Mouse (Mus musculus): ENCODE results near the gene Usp12. TPM values are rescaled to one million over a fixed set of nuclear protein-coding genes. Genes with fewer than 3 reads are reported as not detected.

The Usp12 gene
- total and polyA plus RNA-seq, 2 experiments: 6.9 to 16.3 TPM

GRCm38 (mm10) chr5:146786123-146786522 lies 8.7 kb downstream of the Usp12 start:
- Histone ChIP-seq H3K79me2 (ENCODE audit: control insufficient read depth, insufficient read depth, low read length) (peaks cover 57% of the 10 kb centered on the region), H3K4me1 (ENCODE audit: control insufficient read depth, insufficient read depth, low read length) (peaks cover 12% of the 10 kb centered on the region; the same call in 1 of the 2 replicates), H3K4me3 (ENCODE audit: insufficient read depth, low read depth, low read length) (no peak overlapping the region), H3K9ac (ENCODE audit: low read depth, low read length) (no peak overlapping the region), H3K27ac (replicated peaks; ENCODE audit: insufficient read depth, low read depth, low read length) (no peak overlapping the region), H3K36me3 (ENCODE audit: control insufficient read depth, insufficient read depth, low read length) (no peaks in the 10 kb centered on the region), H3K27me3 (ENCODE audit: control insufficient read depth, insufficient read depth, low read length) (no peaks in the 10 kb centered on the region)
- no peak for DNase-seq (ENCODE audit: extremely low read depth, low read depth, low spot score)
- TF ChIP-seq CTCF (IDR thresholded peaks at IDR 0.05; ENCODE audit: low read depth, low read length) (no peak), POLR2A (IDR thresholded peaks at IDR 0.05; ENCODE audit: extremely low read depth, insufficient read depth, low read length) (no peak)
- WGBS: 80% methylated on average over 8 of the region's 8 CpGs

- TF ChIP-seq CTCF (IDR thresholded peaks at IDR 0.05; ENCODE audit: low read depth, low read length) (no peak), POLR2A (IDR thresholded peaks at IDR 0.05; ENCODE audit: extremely low read depth, insufficient read depth, low read length) (no peak)
- Histone ChIP-seq H3K79me2 (ENCODE audit: control insufficient read depth, insufficient read depth, low read length) (peaks cover 62% of the 10 kb centered on the region), H3K27ac (replicated peaks; ENCODE audit: insufficient read depth, low read depth, low read length) (no peak overlapping the region), H3K36me3 (ENCODE audit: control insufficient read depth, insufficient read depth, low read length) (no peaks in the 10 kb centered on the region), H3K9ac (ENCODE audit: low read depth, low read length) (no peak overlapping the region), H3K4me1 (ENCODE audit: control insufficient read depth, insufficient read depth, low read length) (peaks cover 16% of the 10 kb centered on the region), H3K4me3 (ENCODE audit: insufficient read depth, low read depth, low read length) (no peak overlapping the region), H3K27me3 (ENCODE audit: control insufficient read depth, insufficient read depth, low read length) (no peaks in the 10 kb centered on the region)
- 90% methylated on average over 10 of the region's 10 CpGs for WGBS
- no peak for DNase-seq (ENCODE audit: extremely low read depth, low read depth, low spot score)
Measured at GRCm38 (mm10) chr5:146783891-146784290, 10.9 kb downstream of the Usp12 start.

GRCm38 (mm10) chr5:146783300-146783699 lies 11.5 kb downstream of the Usp12 start:
- Histone ChIP-seq H3K4me1 (ENCODE audit: control insufficient read depth, insufficient read depth, low read length) (peaks cover 14% of the 10 kb centered on the region), H3K79me2 (ENCODE audit: control insufficient read depth, insufficient read depth, low read length) (peaks cover 57% of the 10 kb centered on the region), H3K27ac (replicated peaks; ENCODE audit: insufficient read depth, low read depth, low read length) (no peak overlapping the region), H3K9ac (ENCODE audit: low read depth, low read length) (no peak overlapping the region), H3K36me3 (ENCODE audit: control insufficient read depth, insufficient read depth, low read length) (no peaks in the 10 kb centered on the region), H3K27me3 (ENCODE audit: control insufficient read depth, insufficient read depth, low read length) (no peaks in the 10 kb centered on the region), H3K4me3 (ENCODE audit: insufficient read depth, low read depth, low read length) (no peak overlapping the region)
- no peak for TF ChIP-seq POLR2A (IDR thresholded peaks at IDR 0.05; ENCODE audit: extremely low read depth, insufficient read depth, low read length)
- peak; percentile 26; the same call in 1 of the 2 replicates for TF ChIP-seq CTCF (IDR thresholded peaks at IDR 0.05; ENCODE audit: low read depth, low read length)
- no peak for DNase-seq (ENCODE audit: extremely low read depth, low read depth, low spot score)
- WGBS: 92% methylated on average over 10 of the region's 10 CpGs

GRCm38 (mm10) chr5:146781663-146782062 lies 13.1 kb downstream of the Usp12 start:
- TF ChIP-seq POLR2A (IDR thresholded peaks at IDR 0.05; ENCODE audit: extremely low read depth, insufficient read depth, low read length): no peak
- 49% methylated on average over 9 of the region's 9 CpGs for WGBS
- no peaks in the 10 kb centered on the region for H3K27me3 ChIP-seq (ENCODE audit: control insufficient read depth, insufficient read depth, low read length)
- no peak overlapping the region for H3K4me3 ChIP-seq (ENCODE audit: insufficient read depth, low read depth, low read length)
- peaks cover 13% of the 10 kb centered on the region for H3K4me1 ChIP-seq (ENCODE audit: control insufficient read depth, insufficient read depth, low read length)
- no peaks in the 10 kb centered on the region for H3K36me3 ChIP-seq (ENCODE audit: control insufficient read depth, insufficient read depth, low read length)
- DNase-seq (ENCODE audit: extremely low read depth, low read depth, low spot score): peak; percentile 51
- H3K79me2 ChIP-seq (ENCODE audit: control insufficient read depth, insufficient read depth, low read length): peaks cover 61% of the 10 kb centered on the region
- no peak overlapping the region for H3K9ac ChIP-seq (ENCODE audit: low read depth, low read length)
- H3K27ac ChIP-seq (replicated peaks; ENCODE audit: insufficient read depth, low read depth, low read length): no peak overlapping the region

GRCm38 (mm10) chr5:146779931-146780330 lies 14.9 kb downstream of the Usp12 start:
- Histone ChIP-seq H3K79me2 (ENCODE audit: control insufficient read depth, insufficient read depth, low read length) (peaks cover 56% of the 10 kb centered on the region), H3K9ac (ENCODE audit: low read depth, low read length) (no peak overlapping the region), H3K27ac (replicated peaks; ENCODE audit: insufficient read depth, low read depth, low read length) (no peak overlapping the region), H3K4me3 (ENCODE audit: insufficient read depth, low read depth, low read length) (no peak overlapping the region), H3K36me3 (ENCODE audit: control insufficient read depth, insufficient read depth, low read length) (no peaks in the 10 kb centered on the region), H3K4me1 (ENCODE audit: control insufficient read depth, insufficient read depth, low read length) (peaks cover 13% of the 10 kb centered on the region), H3K27me3 (ENCODE audit: control insufficient read depth, insufficient read depth, low read length) (no peaks in the 10 kb centered on the region)
- peak; percentile 60 for DNase-seq (ENCODE audit: extremely low read depth, low read depth, low spot score)
- TF ChIP-seq CTCF (IDR thresholded peaks at IDR 0.05; ENCODE audit: low read depth, low read length) (no peak), POLR2A (IDR thresholded peaks at IDR 0.05; ENCODE audit: extremely low read depth, insufficient read depth, low read length) (no peak)
- WGBS: 13% methylated on average over 5 of the region's 5 CpGs

- no peak for TF ChIP-seq POLR2A (IDR thresholded peaks at IDR 0.05; ENCODE audit: extremely low read depth, insufficient read depth, low read length)
- TF ChIP-seq CTCF (IDR thresholded peaks at IDR 0.05; ENCODE audit: low read depth, low read length): no peak
- peaks cover 44% of the 10 kb centered on the region for H3K79me2 ChIP-seq (ENCODE audit: control insufficient read depth, insufficient read depth, low read length)
- H3K4me3 ChIP-seq (ENCODE audit: insufficient read depth, low read depth, low read length): no peak overlapping the region
- no peak for DNase-seq (ENCODE audit: extremely low read depth, low read depth, low spot score)
- H3K36me3 ChIP-seq (ENCODE audit: control insufficient read depth, insufficient read depth, low read length): no peaks in the 10 kb centered on the region
- no peaks in the 10 kb centered on the region for H3K27me3 ChIP-seq (ENCODE audit: control insufficient read depth, insufficient read depth, low read length)
- 63% methylated on average over 13 of the region's 13 CpGs for WGBS
- H3K27ac ChIP-seq (replicated peaks; ENCODE audit: insufficient read depth, low read depth, low read length): no peak overlapping the region
- no peak overlapping the region for H3K9ac ChIP-seq (ENCODE audit: low read depth, low read length)
- peaks cover 20% of the 10 kb centered on the region for H3K4me1 ChIP-seq (ENCODE audit: control insufficient read depth, insufficient read depth, low read length)
Measured at GRCm38 (mm10) chr5:146776988-146777639, 17.7 kb downstream of the Usp12 start.
